Mouse (Mus musculus) thymus, adult 2 months (tissue): ENCODE results near the gene Myrip. TPM values are rescaled to one million over a fixed set of nuclear protein-coding genes. Genes with fewer than 3 reads are reported as not detected.

Source experiments
- DNase-seq: peaks from one replicate; pipeline ENCODE4 v3.0.0; 2021
- H3K27ac ChIP-seq: fragments of 200-500 bp; 2 replicates; pipeline ENCODE4 v1.5.1; 2012; ENCODE audit warnings: low read length, control low read depth; ENCODE audit not compliant: control insufficient read depth, insufficient read depth
- H3K27me3 ChIP-seq: fragments of 200-500 bp; 2 replicates; pipeline ENCODE4 v1.6.1; 2012; ENCODE audit warnings: mild to moderate bottlenecking, low read length, moderate library complexity, mixed read lengths; ENCODE audit not compliant: control insufficient read depth, insufficient read depth
- H3K36me3 ChIP-seq: fragments of 200-500 bp; 2 replicates; pipeline ENCODE4 v1.6.1; 2012; ENCODE audit warnings: mild to moderate bottlenecking, low read length, moderate library complexity; ENCODE audit not compliant: control insufficient read depth, insufficient read depth
- H3K4me1 ChIP-seq: fragments of 200-500 bp; replicated peaks from 2 replicates; pipeline ENCODE4 v1.6.1; 2012; ENCODE audit warnings: low read length; ENCODE audit not compliant: control insufficient read depth, insufficient read depth
- H3K4me3 ChIP-seq: fragments of 200-500 bp; 2 replicates; pipeline ENCODE4 v1.5.1; 2012; ENCODE audit warnings: mild to moderate bottlenecking, low read length, control low read depth, moderate library complexity; ENCODE audit not compliant: control insufficient read depth, insufficient read depth
- CTCF ChIP-seq: fragments of 200-500 bp; IDR thresholded peaks from 2 replicates; pipeline ENCODE4 v1.5.1; 2012; ENCODE audit warnings: mild to moderate bottlenecking, control low read depth, low read length, moderate library complexity, borderline replicate concordance; ENCODE audit not compliant: control insufficient read depth, poor library complexity, insufficient read depth; ENCODE audit errors: extremely low read depth
- POLR2A ChIP-seq: fragments of 200-500 bp; IDR thresholded peaks from 2 replicates; pipeline ENCODE4 v1.6.1; 2012; ENCODE audit warnings: mild to moderate bottlenecking, low read length, control low read depth, moderate library complexity; ENCODE audit not compliant: control insufficient read depth, poor library complexity, insufficient read depth; ENCODE audit errors: extremely low read depth
- WGBS: fragments of 180-500 bp; shearing (Covaris S2); methylation state at CpG from one replicate; pipeline ENCODE4 v1.1.7; 2018; 5-methylcytosine and 5-hydroxymethylcytosine counted together
- polyA plus RNA-seq: library from polyadenylated mRNA; depleted of rRNA; stranded (reverse); fragments of >200 nt; gene quantifications from 2 replicates; pipeline ENCODE4 v1.2.3, GENCODE M21; 2012

Myrip gene
- polyA plus RNA-seq, 1 experiment: 1.5 TPM

DNA sequence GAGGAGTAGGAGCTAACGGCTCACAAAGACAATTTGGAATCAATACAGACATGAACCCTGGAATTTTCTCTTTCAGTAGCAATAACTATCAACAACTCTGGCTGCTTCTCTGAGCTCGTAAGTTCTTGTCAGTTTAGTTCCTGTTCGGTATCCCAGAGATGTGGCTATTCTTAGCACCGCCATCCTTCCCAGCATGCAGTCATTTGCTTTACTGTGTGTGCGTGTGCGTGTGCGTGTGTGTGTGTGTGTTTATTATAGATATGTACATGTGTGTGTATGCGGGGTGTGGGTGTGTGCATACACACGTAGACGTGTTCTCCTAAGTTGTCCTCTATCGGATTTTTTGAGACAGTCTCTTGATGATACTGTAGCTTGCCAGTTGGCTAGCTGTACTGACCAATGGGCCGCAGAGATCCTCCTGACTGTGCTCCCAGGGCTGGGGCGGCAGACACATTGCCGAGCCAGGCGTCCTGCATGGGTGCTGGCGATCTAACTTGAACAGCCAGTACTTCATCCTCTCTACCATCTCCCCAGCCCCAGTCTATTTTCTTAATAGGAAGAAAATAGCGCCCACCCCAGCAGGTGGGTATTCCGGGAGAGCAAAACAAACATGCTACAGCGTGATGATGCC, 63.5 kb downstream of the Myrip start:
- Histone ChIP-seq H3K27me3 (no peaks in the 10 kb centered on the region), H3K27ac (no peak overlapping the region), H3K4me3 (no peak overlapping the region), H3K4me1 (no peaks in the 10 kb centered on the region), H3K36me3 (no peaks in the 10 kb centered on the region)
- 80% methylated on average over 19 of the region's 19 CpGs for WGBS
- DNase-seq: no peak
- TF ChIP-seq POLR2A (no peak), CTCF (no peak)

DNA sequence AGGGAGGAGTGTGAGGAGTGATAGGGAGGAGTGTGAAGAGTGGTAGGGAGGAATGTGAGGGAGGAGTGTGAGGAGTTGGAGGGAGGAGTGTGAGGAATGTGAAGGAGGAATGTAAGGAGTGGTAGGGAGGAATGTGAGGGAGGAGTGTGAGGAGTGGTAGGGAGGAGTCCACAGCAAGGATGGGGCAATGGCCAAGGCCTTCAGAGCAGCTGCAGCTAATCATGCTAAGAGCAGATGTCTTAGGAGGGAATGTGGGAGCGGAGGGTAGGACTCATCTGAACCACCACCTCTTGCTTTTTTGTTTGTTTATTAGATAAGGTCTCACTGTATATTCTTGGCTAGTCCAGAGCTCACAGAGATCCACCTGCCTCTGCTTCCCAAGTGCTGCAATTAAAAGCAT, 66.2 kb downstream of the Myrip start:
- Histone ChIP-seq H3K36me3 (no peaks in the 10 kb centered on the region), H3K27ac (no peak overlapping the region), H3K4me3 (no peak overlapping the region), H3K4me1 (no peaks in the 10 kb centered on the region), H3K27me3 (no peaks in the 10 kb centered on the region)
- 95% methylated on average over 1 of the region's 1 CpGs for WGBS
- no peak for TF ChIP-seq POLR2A
- no peak for DNase-seq

DNA sequence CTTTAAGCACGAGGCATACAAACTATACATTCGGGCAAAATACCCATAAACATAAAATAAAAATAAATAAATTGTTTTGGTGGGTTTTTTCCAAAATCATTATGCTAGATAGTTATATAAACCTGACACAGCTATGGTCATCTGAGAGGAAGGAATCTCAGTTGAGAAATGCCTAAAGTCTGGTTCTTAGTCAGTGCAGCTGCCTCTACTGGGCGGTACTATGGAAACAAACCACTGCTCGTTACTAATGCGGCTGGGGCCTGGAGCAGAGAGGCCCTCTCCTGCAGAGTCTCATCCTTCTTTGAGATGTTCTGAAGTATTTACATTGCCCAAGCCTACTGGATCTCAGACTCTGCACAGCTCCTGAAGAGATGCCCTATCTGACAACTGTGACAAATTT, 70.3 kb downstream of the Myrip start:
- no peak for DNase-seq
- Histone ChIP-seq H3K36me3 (no peaks in the 10 kb centered on the region), H3K4me1 (no peaks in the 10 kb centered on the region), H3K27me3 (no peaks in the 10 kb centered on the region), H3K27ac (no peak overlapping the region), H3K4me3 (no peak overlapping the region)
- TF ChIP-seq POLR2A (no peak), CTCF (no peak)
- 91% methylated on average over 5 of the region's 5 CpGs for WGBS

DNA sequence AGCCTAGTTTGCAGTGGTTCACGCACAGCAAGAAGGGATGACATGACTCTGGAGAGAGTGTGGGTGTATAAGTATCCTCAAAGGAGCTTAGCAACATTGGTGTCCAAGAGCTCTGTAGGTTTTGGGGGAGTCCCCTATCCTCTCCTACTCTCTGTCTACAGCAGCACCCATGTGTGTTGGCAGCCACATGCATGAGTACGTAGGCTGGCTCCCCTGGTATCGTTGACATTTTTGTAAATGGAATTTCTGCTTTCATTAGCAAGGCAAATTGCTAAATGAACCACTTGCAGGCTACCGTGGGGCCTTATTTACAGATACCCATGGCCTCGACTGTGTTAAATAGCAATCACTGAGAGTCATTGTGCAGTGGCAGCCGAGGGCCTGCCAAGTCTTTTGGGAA, 71.0 kb downstream of the Myrip start:
- H3K4me1 ChIP-seq: no peaks in the 10 kb centered on the region
- H3K4me3 ChIP-seq: no peak overlapping the region
- 95% methylated on average over 6 of the region's 6 CpGs for WGBS

DNA sequence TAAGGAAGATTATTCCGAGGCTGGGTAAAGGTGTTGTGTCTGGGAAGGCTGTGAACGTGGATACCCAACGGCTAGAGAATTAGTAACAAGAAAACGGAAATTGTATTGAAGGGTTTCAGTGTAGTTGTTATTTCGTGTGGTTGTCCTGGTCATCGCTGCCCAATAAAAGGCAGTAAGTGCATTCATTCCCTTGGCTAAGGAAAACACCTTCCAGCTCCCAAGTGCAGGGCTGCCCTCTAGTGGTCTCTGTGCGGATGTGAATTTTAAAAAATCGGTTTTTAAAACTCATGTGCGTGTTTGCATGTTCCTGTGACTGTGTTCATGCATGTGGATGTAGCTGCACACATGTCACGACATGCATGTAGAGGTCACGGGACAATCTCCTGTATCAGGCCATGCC, 76.4 kb downstream of the Myrip start:
- H3K36me3 ChIP-seq: no peaks in the 10 kb centered on the region
- H3K27me3 ChIP-seq: no peaks in the 10 kb centered on the region
- TF ChIP-seq CTCF (no peak), POLR2A (no peak)
- no peaks in the 10 kb centered on the region for H3K4me1 ChIP-seq
- no peak overlapping the region for H3K27ac ChIP-seq
- H3K4me3 ChIP-seq: no peak overlapping the region
- peak; percentile 19 for DNase-seq
- 29% methylated on average over 11 of the region's 11 CpGs for WGBS

More for the DNA sequence above, 71.0 kb downstream of the Myrip start:
- H3K27ac ChIP-seq: no peak overlapping the region
- no peaks in the 10 kb centered on the region for H3K36me3 ChIP-seq
- no peak for DNase-seq
- no peaks in the 10 kb centered on the region for H3K27me3 ChIP-seq
- no peak for TF ChIP-seq POLR2A
- TF ChIP-seq CTCF: no peak

DNA sequence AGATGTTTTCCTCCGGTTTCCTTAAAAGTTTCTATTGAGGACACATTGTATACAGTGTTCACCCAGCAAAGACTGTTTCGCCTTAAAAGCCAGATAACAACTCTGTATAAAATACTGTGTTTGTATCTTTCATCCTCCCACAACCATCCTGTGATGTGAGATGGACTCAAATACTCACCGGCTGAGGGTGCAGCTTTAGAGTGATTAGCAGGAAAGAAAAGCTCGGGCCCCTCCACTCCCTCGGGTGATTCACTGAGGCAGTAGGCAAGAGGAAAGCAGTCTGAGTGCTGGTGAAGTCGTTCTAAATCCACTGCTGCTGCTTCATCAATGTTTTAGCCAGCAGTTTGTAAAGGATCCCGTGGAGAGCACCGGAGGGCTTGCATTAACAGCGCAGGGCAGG, 93.9 kb downstream of the Myrip start:
- H3K4me3 ChIP-seq: no peak overlapping the region
- WGBS: 52% methylated on average over 9 of the region's 9 CpGs

DNA sequence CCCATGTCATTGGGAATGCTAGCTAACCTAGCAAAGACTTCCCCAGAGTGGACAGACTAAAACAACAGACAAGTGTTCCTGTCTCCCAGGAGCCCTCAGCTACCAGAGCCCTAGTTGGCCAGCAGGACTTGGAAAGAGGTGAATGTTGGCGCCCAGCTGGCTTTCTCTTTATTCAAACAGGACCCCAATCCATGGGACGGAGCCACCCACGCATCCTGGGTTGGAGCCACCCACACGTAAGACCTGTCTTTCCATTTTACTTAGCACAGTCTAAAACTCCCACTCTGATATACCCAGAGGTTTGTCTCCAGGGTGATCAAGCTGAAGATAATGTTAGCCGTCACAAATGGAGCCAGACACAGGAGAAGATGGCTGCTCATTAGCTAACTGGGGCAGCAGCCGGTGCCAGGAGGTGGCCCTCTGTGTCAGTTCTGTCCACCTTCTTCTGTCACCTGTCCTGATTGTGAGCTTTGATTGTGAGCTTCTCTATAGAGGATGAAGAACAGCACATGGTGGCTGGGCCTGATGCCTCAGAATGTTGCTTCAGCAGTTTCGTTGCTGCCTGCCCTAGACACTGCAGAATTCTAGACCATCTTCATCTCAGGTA, 95.4 kb downstream of the Myrip start:
- TF ChIP-seq POLR2A (no peak), CTCF (no peak)
- H3K27me3 ChIP-seq: no peaks in the 10 kb centered on the region
- H3K27ac ChIP-seq: no peak overlapping the region
- 94% methylated on average over 7 of the region's 7 CpGs for WGBS
- no peak for DNase-seq
- no peaks in the 10 kb centered on the region for H3K36me3 ChIP-seq
- no peaks in the 10 kb centered on the region for H3K4me1 ChIP-seq
- H3K4me3 ChIP-seq: no peak overlapping the region

More for the DNA sequence above, 93.9 kb downstream of the Myrip start:
- H3K36me3 ChIP-seq: no peaks in the 10 kb centered on the region
- no peak for DNase-seq
- no peaks in the 10 kb centered on the region for H3K4me1 ChIP-seq
- TF ChIP-seq POLR2A (no peak), CTCF (no peak)
- no peak overlapping the region for H3K27ac ChIP-seq
- no peaks in the 10 kb centered on the region for H3K27me3 ChIP-seq
